Mouse (Mus musculus): ENCODE measurements around the gene Nlrc5. TPM values are rescaled to one million over a fixed set of nuclear protein-coding genes. Genes with fewer than 3 reads are reported as not detected.

Gene Nlrc5
- total and polyA plus RNA-seq, 3 experiments = 0.03 TPM; not detected in 2

GRCm38 (mm10) chr8:94439691-94440090, 5.5 kb downstream of the Nlrc5 start:
- no peaks in the 10 kb centered on the region for H3K4me1 ChIP-seq (ENCODE audit: control insufficient read depth in 1 of 2, insufficient read depth in 2 of 2, low read length in 2 of 2)
- no peak overlapping the region for H3K27ac ChIP-seq (ENCODE audit: control insufficient read depth, low read depth, low read length)
- TF ChIP-seq GABPA (IDR thresholded peaks at IDR 0.05; ENCODE audit: low read depth, low read length) (no peak), UBTF (IDR thresholded peaks at IDR 0.05; ENCODE audit: borderline replicate concordance, insufficient read depth, low read depth, low read length) (no peak), TAL1 (IDR thresholded peaks at IDR 0.05; ENCODE audit: low read length) (no peak), CTCF (IDR thresholded peaks at IDR 0.05 in 2 of 3, conservative IDR thresholded peaks at IDR 0.05 in 1 of 3; ENCODE audit: control insufficient read depth in 1 of 3, insufficient read depth in 1 of 3, low read depth in 2 of 3, low read length in 3 of 3, poor library complexity in 1 of 3, severe bottlenecking in 1 of 3) (no peak), HCFC1 (IDR thresholded peaks at IDR 0.05; ENCODE audit: low read depth, low read length) (no peak), MAX (IDR thresholded peaks at IDR 0.05; ENCODE audit: low read length) (no peak), POLR2A (IDR thresholded peaks at IDR 0.05; ENCODE audit: control insufficient read depth in 1 of 2, insufficient read depth in 1 of 2, low read depth in 1 of 2, low read length in 2 of 2, poor library complexity in 1 of 2) (no peak), EP300 (IDR thresholded peaks at IDR 0.05; ENCODE audit: low read depth in 1 of 2, low read length in 2 of 2) (no peak), ZMIZ1 (IDR thresholded peaks at IDR 0.05; ENCODE audit: low read depth, low read length) (no peak), JUND (IDR thresholded peaks at IDR 0.05; ENCODE audit: low read depth, low read length) (no peak), MAFK (IDR thresholded peaks at IDR 0.05; ENCODE audit: borderline replicate concordance, low read depth, low read length) (no peak), POLR2AphosphoS2 (IDR thresholded peaks at IDR 0.05; ENCODE audit: low read length) (no peak), NRF1 (IDR thresholded peaks at IDR 0.05; ENCODE audit: insufficient read depth, low read depth, low read length, poor library complexity, severe bottlenecking) (no peak), ZNF384 (IDR thresholded peaks at IDR 0.05; ENCODE audit: low read depth, low read length) (no peak), MYC (IDR thresholded peaks at IDR 0.05; ENCODE audit: low read depth, low read length) (no peak), BHLHE40 (IDR thresholded peaks at IDR 0.05; ENCODE audit: borderline replicate concordance, low read depth, low read length) (no peak), SMC3 (IDR thresholded peaks at IDR 0.05; ENCODE audit: low read depth, low read length) (no peak)
- H3K36me3 ChIP-seq (ENCODE audit: control insufficient read depth in 1 of 2, insufficient read depth in 2 of 2, low read length in 2 of 2) = no peaks in the 10 kb centered on the region
- H3K4me3 ChIP-seq (ENCODE audit: control insufficient read depth in 1 of 2, insufficient read depth in 1 of 2, low read depth in 2 of 2, low read length in 2 of 2) = no peak overlapping the region
- peaks cover 24 to 34% of the 10 kb centered on the region in 2 experiments for H3K27me3 ChIP-seq (ENCODE audit: control insufficient read depth in 1 of 2, insufficient read depth in 2 of 2, low read length in 2 of 2)
- no peaks in the 10 kb centered on the region for H3K79me2 ChIP-seq (ENCODE audit: control insufficient read depth, insufficient read depth, low read length, poor library complexity)
- no peak overlapping the region for H3K9ac ChIP-seq (ENCODE audit: control insufficient read depth, low read depth, low read length, poor library complexity, severe bottlenecking)
- no peak for DNase-seq (ENCODE audit: low read depth, low spot score)
- H3K9me3 ChIP-seq (replicated peaks; ENCODE audit: insufficient read depth, low read length) = no peaks in the 10 kb centered on the region

- no peak for TF ChIP-seq RAD21 (IDR thresholded peaks at IDR 0.05; ENCODE audit: low read depth, low read length)
- TF ChIP-seq MAZ (IDR thresholded peaks at IDR 0.05; ENCODE audit: low read depth, low read length) = no peak
- no peak for TF ChIP-seq ETS1 (IDR thresholded peaks at IDR 0.05; ENCODE audit: low read depth, low read length)
- no peak for TF ChIP-seq GATA1 (IDR thresholded peaks at IDR 0.05; ENCODE audit: low read depth, low read length)
- no peak for TF ChIP-seq CTCF (IDR thresholded peaks at IDR 0.05 in 2 of 3, conservative IDR thresholded peaks at IDR 0.05 in 1 of 3; ENCODE audit: control insufficient read depth in 1 of 3, insufficient read depth in 1 of 3, low read depth in 2 of 3, low read length in 3 of 3, poor library complexity in 1 of 3, severe bottlenecking in 1 of 3)
- no peak for TF ChIP-seq ELF1 (IDR thresholded peaks at IDR 0.05; ENCODE audit: low read depth, low read length)
- no peak for TF ChIP-seq ZMIZ1 (IDR thresholded peaks at IDR 0.05; ENCODE audit: low read depth, low read length)
- no peak for TF ChIP-seq E2F4 (IDR thresholded peaks at IDR 0.05; ENCODE audit: borderline replicate concordance, low read depth, low read length)
- no peak for TF ChIP-seq UBTF (IDR thresholded peaks at IDR 0.05; ENCODE audit: borderline replicate concordance, insufficient read depth, low read depth, low read length)
- no peak for TF ChIP-seq EP300 (IDR thresholded peaks at IDR 0.05; ENCODE audit: low read depth in 1 of 2, low read length in 2 of 2)
- TF ChIP-seq NELFE (IDR thresholded peaks at IDR 0.05; ENCODE audit: low read depth, low read length) = no peak
- no peak for TF ChIP-seq KAT2A (conservative IDR thresholded peaks at IDR 0.05; ENCODE audit: low read depth, low read length)
- Histone ChIP-seq H3K79me2 (ENCODE audit: control insufficient read depth, insufficient read depth, low read length, poor library complexity) (no peaks in the 10 kb centered on the region), H3K4me1 (ENCODE audit: control insufficient read depth in 1 of 2, insufficient read depth in 2 of 2, low read length in 2 of 2) (no peaks in the 10 kb centered on the region), H3K4me3 (ENCODE audit: control insufficient read depth in 1 of 2, insufficient read depth in 1 of 2, low read depth in 2 of 2, low read length in 2 of 2) (no peak overlapping the region), H3K9me3 (replicated peaks; ENCODE audit: insufficient read depth, low read length) (no peaks in the 10 kb centered on the region), H3K9ac (ENCODE audit: control insufficient read depth, low read depth, low read length, poor library complexity, severe bottlenecking) (no peak overlapping the region), H3K27ac (ENCODE audit: control insufficient read depth, low read depth, low read length) (no peak overlapping the region), H3K27me3 (ENCODE audit: control insufficient read depth in 1 of 2, insufficient read depth in 2 of 2, low read length in 2 of 2) (peaks cover 28 to 31% of the 10 kb centered on the region in 2 experiments), H3K36me3 (ENCODE audit: control insufficient read depth in 1 of 2, insufficient read depth in 2 of 2, low read length in 2 of 2) (no peaks in the 10 kb centered on the region)
- DNase-seq (ENCODE audit: low read depth, low spot score) = no peak
These were observed 6.2 kb downstream of the Nlrc5 start for GRCm38 (mm10) chr8:94440389-94440788.
